Mouse (Mus musculus): ENCODE results near the gene Slc37a3. TPM values are rescaled to one million over a fixed set of nuclear protein-coding genes. Genes with fewer than 3 reads are reported as not detected.
"Not testable (repeated sequence)": the region's sequence is repeated elsewhere in the genome, so short reads cannot be mapped to it uniquely, and the experiment has no call there.

The Slc37a3 gene
- total and polyA plus RNA-seq, 2 experiments = 11.5 to 13.7 TPM

DNA sequence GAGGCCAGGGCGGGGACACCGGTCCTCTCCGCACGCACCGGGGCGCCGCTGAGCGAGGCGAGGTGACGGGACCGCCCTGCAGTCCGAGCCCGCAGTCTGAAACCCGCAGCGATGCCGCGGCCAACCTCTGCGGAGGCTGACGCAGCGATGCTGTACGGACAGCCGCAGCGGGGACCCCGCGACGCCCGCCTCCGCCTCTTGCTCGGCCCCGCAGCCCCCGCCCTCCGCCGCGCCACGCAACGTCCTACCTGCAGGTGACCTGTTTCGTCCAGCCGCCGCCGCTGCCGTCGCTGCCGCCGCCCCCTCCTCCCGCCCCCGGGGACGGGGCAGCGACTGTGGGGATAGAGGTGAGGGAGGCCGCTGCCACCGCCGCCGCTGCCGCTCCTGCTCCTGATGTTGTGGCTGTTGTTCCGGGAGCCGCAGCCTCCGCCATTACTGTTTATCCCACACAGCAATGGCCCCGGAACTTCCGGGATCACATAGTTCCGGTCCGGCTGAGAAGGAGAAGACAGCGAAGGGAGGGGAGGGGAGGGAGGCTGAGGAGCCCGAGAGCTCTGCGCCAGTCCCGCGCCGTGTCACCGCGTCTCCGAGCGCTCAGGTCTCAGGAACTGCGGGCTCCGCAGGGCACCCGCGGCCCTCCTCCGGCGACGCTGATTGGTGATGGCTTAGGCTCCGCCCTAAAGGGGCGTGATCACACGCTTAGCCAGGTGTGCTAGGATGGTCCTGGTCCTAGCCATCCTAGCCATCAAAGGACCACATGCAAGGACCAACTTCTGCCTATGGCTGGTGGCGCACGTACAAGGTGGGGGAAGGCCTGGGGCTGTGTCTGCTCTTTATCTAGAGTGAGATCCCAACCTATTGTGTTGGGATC is 42.6 kb upstream of the Slc37a3 start, which contains the start of gene Mkrn1:
Gene Mkrn1 (minus strand): TSS at position 612 of the 871 bp plus-strand sequence.
- no peaks in the 10 kb centered on the region for H3K36me3 ChIP-seq (ENCODE audit: control insufficient read depth, insufficient read depth, low read length)
- no peak within 1 kb of the TSS for H3K27ac ChIP-seq (replicated peaks; ENCODE audit: insufficient read depth, low read depth, low read length)
- H3K4me3 ChIP-seq (ENCODE audit: insufficient read depth, low read depth, low read length) = peak within 1 kb of the TSS; percentile 76
- H3K4me1 ChIP-seq (ENCODE audit: control insufficient read depth, insufficient read depth, low read length) = peaks cover 2% of the 10 kb centered on the region; the same call in 1 of the 2 replicates
- peak; percentile 63 for DNase-seq (ENCODE audit: extremely low read depth, low read depth, low spot score)
- TF ChIP-seq POLR2A (IDR thresholded peaks at IDR 0.05; ENCODE audit: extremely low read depth, insufficient read depth, low read length) (0 out of 2 replicates have a peak, but pooled peaks have one; percentile 42), CTCF (IDR thresholded peaks at IDR 0.05; ENCODE audit: low read depth, low read length) (no peak)
- H3K27me3 ChIP-seq (ENCODE audit: control insufficient read depth, insufficient read depth, low read length) = no peaks in the 10 kb centered on the region
- H3K79me2 ChIP-seq (ENCODE audit: control insufficient read depth, insufficient read depth, low read length) = peaks cover 7% of the 10 kb centered on the region
- under 1% methylated on average over 82 of the region's 82 CpGs for WGBS
- peak within 1 kb of the TSS; percentile 87 for H3K9ac ChIP-seq (ENCODE audit: low read depth, low read length)

- Histone ChIP-seq H3K4me3 (ENCODE audit: insufficient read depth, low read depth, low read length) (peak overlapping the region; percentile 76), H3K79me2 (ENCODE audit: control insufficient read depth, insufficient read depth, low read length) (peaks cover 7% of the 10 kb centered on the region), H3K27me3 (ENCODE audit: control insufficient read depth, insufficient read depth, low read length) (no peaks in the 10 kb centered on the region), H3K9ac (ENCODE audit: low read depth, low read length) (peak overlapping the region; percentile 87), H3K4me1 (ENCODE audit: control insufficient read depth, insufficient read depth, low read length) (peaks cover 2% of the 10 kb centered on the region; the same call in 1 of the 2 replicates), H3K36me3 (ENCODE audit: control insufficient read depth, insufficient read depth, low read length) (no peaks in the 10 kb centered on the region), H3K27ac (replicated peaks; ENCODE audit: insufficient read depth, low read depth, low read length) (no peak overlapping the region)
- TF ChIP-seq CTCF (IDR thresholded peaks at IDR 0.05; ENCODE audit: low read depth, low read length) = no peak
- under 1% methylated on average over 43 of the region's 43 CpGs for whole genome bisulfite sequencing
- DNase-seq (ENCODE audit: extremely low read depth, low read depth, low spot score) = no peak
Observed at GRCm38 (mm10) chr6:39419386-39419850, 41.9 kb upstream of the Slc37a3 start.

DNA sequence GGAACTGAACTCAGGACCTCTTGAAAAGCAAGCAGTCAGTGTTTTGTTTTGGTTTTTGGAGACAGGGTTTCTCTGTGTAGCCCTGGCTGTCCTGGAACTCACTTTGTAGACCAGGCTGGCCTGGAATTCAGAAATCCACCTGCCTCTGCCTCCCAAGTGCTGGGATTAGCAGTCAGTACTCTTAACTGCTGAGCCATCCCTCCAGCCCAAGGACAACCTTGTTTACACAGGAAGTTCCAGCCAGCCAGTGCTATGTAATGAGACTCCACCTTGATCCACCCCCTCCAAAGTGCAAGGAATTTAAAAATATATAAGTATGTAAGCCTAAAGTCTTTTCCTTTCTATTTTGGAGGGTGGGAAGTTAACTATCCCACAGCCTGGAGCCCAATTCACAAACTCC is 39.2 kb upstream of the Slc37a3 start:
- not testable (repeated sequence) for H3K27me3 ChIP-seq (ENCODE audit: control insufficient read depth, insufficient read depth, low read length); H3K27ac ChIP-seq (replicated peaks; ENCODE audit: insufficient read depth, low read depth, low read length); H3K36me3 ChIP-seq (ENCODE audit: control insufficient read depth, insufficient read depth, low read length); H3K9ac ChIP-seq (ENCODE audit: low read depth, low read length); DNase-seq (ENCODE audit: extremely low read depth, low read depth, low spot score); H3K4me1 ChIP-seq (ENCODE audit: control insufficient read depth, insufficient read depth, low read length); H3K79me2 ChIP-seq (ENCODE audit: control insufficient read depth, insufficient read depth, low read length); H3K4me3 ChIP-seq (ENCODE audit: insufficient read depth, low read depth, low read length)

DNA sequence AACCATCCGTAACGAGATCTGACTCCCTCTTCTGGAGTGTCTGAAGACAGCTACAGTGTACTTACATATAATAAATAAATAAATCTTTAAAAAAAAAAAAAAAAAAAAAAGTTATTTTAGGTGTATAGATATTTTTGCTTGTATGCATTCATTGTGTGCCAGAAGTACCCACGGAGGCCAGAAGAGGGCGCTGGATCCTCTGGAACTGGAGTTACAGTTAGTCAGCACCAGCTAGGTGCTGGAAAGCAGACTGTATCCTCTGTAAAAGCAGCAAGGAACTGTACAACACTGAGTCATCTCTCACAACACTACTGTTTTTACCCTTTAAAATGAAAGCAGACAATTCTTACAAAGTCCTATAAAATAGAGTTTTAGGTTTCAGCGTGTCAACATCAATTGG is 38.3 kb upstream of the Slc37a3 start:
- peaks cover 7% of the 10 kb centered on the region for H3K79me2 ChIP-seq (ENCODE audit: control insufficient read depth, insufficient read depth, low read length)

DNA sequence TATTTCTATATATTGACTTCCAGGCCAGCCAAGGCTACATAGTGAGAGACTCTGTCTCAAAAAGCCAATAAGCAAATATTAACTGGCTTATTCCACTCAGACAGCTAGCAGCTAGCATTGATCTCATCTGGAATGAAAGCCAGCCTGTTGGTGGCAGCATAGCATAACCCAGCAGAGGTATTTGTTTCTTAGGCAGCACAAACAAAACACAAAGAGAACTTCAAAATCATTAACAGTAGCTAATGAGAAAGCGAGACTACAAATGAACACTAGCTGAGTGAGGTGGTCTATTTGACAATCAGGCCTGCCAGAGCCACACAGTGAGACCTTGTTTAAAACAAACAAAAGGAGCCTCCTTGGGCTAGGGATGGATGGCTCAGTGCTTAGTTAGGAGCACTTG is 36.6 kb upstream of the Slc37a3 start:
- no peak overlapping the region for H3K9ac ChIP-seq (ENCODE audit: low read depth, low read length)
- TF ChIP-seq POLR2A (IDR thresholded peaks at IDR 0.05; ENCODE audit: extremely low read depth, insufficient read depth, low read length) (no peak), CTCF (IDR thresholded peaks at IDR 0.05; ENCODE audit: low read depth, low read length) (no peak)
- H3K27ac ChIP-seq (replicated peaks; ENCODE audit: insufficient read depth, low read depth, low read length) = no peak overlapping the region
- no peaks in the 10 kb centered on the region for H3K27me3 ChIP-seq (ENCODE audit: control insufficient read depth, insufficient read depth, low read length)
- H3K36me3 ChIP-seq (ENCODE audit: control insufficient read depth, insufficient read depth, low read length) = peaks cover 5% of the 10 kb centered on the region; the same call in 1 of the 2 replicates
- H3K4me3 ChIP-seq (ENCODE audit: insufficient read depth, low read depth, low read length) = no peak overlapping the region
- DNase-seq (ENCODE audit: extremely low read depth, low read depth, low spot score) = peak; percentile 48
- H3K4me1 ChIP-seq (ENCODE audit: control insufficient read depth, insufficient read depth, low read length) = peaks cover 1% of the 10 kb centered on the region
- WGBS = 39% methylated on average over 1 of the region's 1 CpGs
- H3K79me2 ChIP-seq (ENCODE audit: control insufficient read depth, insufficient read depth, low read length) = no peaks in the 10 kb centered on the region; the same call in 1 of the 2 replicates

More for the DNA sequence above, 38.3 kb upstream of the Slc37a3 start:
- Histone ChIP-seq H3K36me3 (ENCODE audit: control insufficient read depth, insufficient read depth, low read length) (no peaks in the 10 kb centered on the region), H3K4me1 (ENCODE audit: control insufficient read depth, insufficient read depth, low read length) (peaks cover 2% of the 10 kb centered on the region), H3K4me3 (ENCODE audit: insufficient read depth, low read depth, low read length) (no peak overlapping the region), H3K27ac (replicated peaks; ENCODE audit: insufficient read depth, low read depth, low read length) (no peak overlapping the region), H3K27me3 (ENCODE audit: control insufficient read depth, insufficient read depth, low read length) (no peaks in the 10 kb centered on the region), H3K9ac (ENCODE audit: low read depth, low read length) (no peak overlapping the region)
- peak; percentile 32 for DNase-seq (ENCODE audit: extremely low read depth, low read depth, low spot score)
- WGBS = 60% methylated on average over 3 of the region's 5 CpGs
- no peak for TF ChIP-seq POLR2A (IDR thresholded peaks at IDR 0.05; ENCODE audit: extremely low read depth, insufficient read depth, low read length)
- peak; percentile 66 for TF ChIP-seq CTCF (IDR thresholded peaks at IDR 0.05; ENCODE audit: low read depth, low read length)

- no peak for DNase-seq (ENCODE audit: extremely low read depth, low read depth, low spot score)
- Histone ChIP-seq H3K4me3 (ENCODE audit: insufficient read depth, low read depth, low read length) (no peak overlapping the region), H3K27ac (replicated peaks; ENCODE audit: insufficient read depth, low read depth, low read length) (no peak overlapping the region), H3K27me3 (ENCODE audit: control insufficient read depth, insufficient read depth, low read length) (no peaks in the 10 kb centered on the region), H3K9ac (ENCODE audit: low read depth, low read length) (no peak overlapping the region), H3K4me1 (ENCODE audit: control insufficient read depth, insufficient read depth, low read length) (no peaks in the 10 kb centered on the region), H3K36me3 (ENCODE audit: control insufficient read depth, insufficient read depth, low read length) (peaks cover 26% of the 10 kb centered on the region), H3K79me2 (ENCODE audit: control insufficient read depth, insufficient read depth, low read length) (no peaks in the 10 kb centered on the region; the same call in 1 of the 2 replicates)
- no peak for TF ChIP-seq CTCF (IDR thresholded peaks at IDR 0.05; ENCODE audit: low read depth, low read length)
- no peak for TF ChIP-seq POLR2A (IDR thresholded peaks at IDR 0.05; ENCODE audit: extremely low read depth, insufficient read depth, low read length)
- WGBS = 96% methylated on average over 5 of the region's 5 CpGs
Observed at GRCm38 (mm10) chr6:39406480-39406879, 29.0 kb upstream of the Slc37a3 start.

All from liver, adult 2 months (tissue).